Mouse (Mus musculus) spleen, adult 2 months (tissue): ENCODE results near the gene Mettl21a. TPM values are rescaled to one million over a fixed set of nuclear protein-coding genes. Genes with fewer than 3 reads are reported as not detected.
A peak's percentile ranks its signal among the peaks of the same experiment; 100 is the strongest.
"Not testable (repeated sequence)": the region's sequence is repeated elsewhere in the genome, so short reads cannot be mapped to it uniquely, and the experiment has no call there.

Experiments used
- DNase-seq, 2 experiments: peaks; one replicate each; pipeline versions ENCODE4 v3.0.0 to v3.0.0-alpha.2; 2012 to 2021; ENCODE audit warnings: low spot score in 2 of 2, low read depth in 1 of 2
- H3K27ac ChIP-seq: fragments of 200-500 bp; 2 replicates; pipeline ENCODE4 v1.5.1; 2012; ENCODE audit warnings: low read length, inconsistent platforms; ENCODE audit not compliant: insufficient read depth
- H3K27me3 ChIP-seq: fragments of 200-500 bp; 2 replicates; pipeline ENCODE4 v1.6.1; 2012; ENCODE audit warnings: mild to moderate bottlenecking, moderate library complexity, low read length, inconsistent platforms; ENCODE audit not compliant: control insufficient read depth, insufficient read depth
- H3K36me3 ChIP-seq: fragments of 200-500 bp; 2 replicates; pipeline ENCODE4 v1.6.1; 2012; ENCODE audit warnings: mild to moderate bottlenecking, low read length, inconsistent platforms; ENCODE audit not compliant: control insufficient read depth, insufficient read depth
- H3K4me1 ChIP-seq: fragments of 200-500 bp; 2 replicates; pipeline ENCODE4 v1.6.1; 2011; ENCODE audit warnings: inconsistent platforms; ENCODE audit not compliant: control insufficient read depth, insufficient read depth, insufficient read length
- H3K4me3 ChIP-seq: fragments of 200-500 bp; 2 replicates; pipeline ENCODE4 v1.5.1; 2011; ENCODE audit warnings: mild to moderate bottlenecking, inconsistent platforms; ENCODE audit not compliant: insufficient read depth, insufficient read length; ENCODE audit errors: extremely low read depth
- CTCF ChIP-seq: fragments of 200-500 bp; IDR thresholded peaks from 2 replicates; pipeline ENCODE4 v1.5.1; 2011; ENCODE audit warnings: mild to moderate bottlenecking, inconsistent platforms; ENCODE audit not compliant: insufficient read depth, insufficient read length, insufficient replicate concordance; ENCODE audit errors: extremely low read depth
- POLR2A ChIP-seq: fragments of 200-500 bp; IDR thresholded peaks from 2 replicates; pipeline ENCODE4 v1.6.1; 2011; ENCODE audit warnings: low read depth, low read length, inconsistent platforms
- WGBS: fragments of 180-500 bp; shearing (Covaris S2); methylation state at CpG from one replicate; pipeline ENCODE4 v1.1.7; 2018; 5-methylcytosine and 5-hydroxymethylcytosine counted together
- polyA plus RNA-seq: library from polyadenylated mRNA; depleted of rRNA; stranded (reverse); fragments of >200 nt; gene quantifications from 2 replicates; pipeline ENCODE4 v1.2.3, GENCODE M21; 2012

Mettl21a gene
- polyA plus RNA-seq, 1 experiment = 4.4 TPM

DNA sequence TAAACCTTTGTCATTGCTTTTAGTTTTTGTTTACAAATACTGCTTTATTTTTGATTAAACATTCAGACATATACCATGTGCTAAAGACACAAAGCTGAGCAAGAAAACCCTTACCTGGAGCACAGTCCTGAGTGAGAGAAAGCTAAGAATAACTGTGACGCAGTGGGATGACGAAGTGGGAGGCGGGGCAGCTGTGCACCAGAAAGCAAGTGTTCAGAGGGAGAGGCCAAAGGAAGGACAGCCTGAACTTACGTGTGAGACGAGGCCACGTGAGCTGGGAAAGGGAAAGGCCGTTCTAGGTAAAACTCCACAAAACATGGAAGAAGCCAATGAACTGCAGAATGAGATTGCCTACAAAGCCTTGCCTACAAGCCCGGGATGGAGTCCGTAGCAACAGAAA is 7.1 kb downstream of the Mettl21a start:
- 94% methylated on average over 9 of the region's 9 CpGs for WGBS
- H3K4me3 ChIP-seq = no peak overlapping the region
- DNase-seq = no peak
- H3K36me3 ChIP-seq = 0 out of 2 replicates have a peak, but pooled peaks cover 1% of the 10 kb centered on the region
- H3K4me1 ChIP-seq = no peaks in the 10 kb centered on the region
- H3K27me3 ChIP-seq = no peaks in the 10 kb centered on the region
- TF ChIP-seq CTCF (no peak), POLR2A (no peak)
- no peak overlapping the region for H3K27ac ChIP-seq

DNA sequence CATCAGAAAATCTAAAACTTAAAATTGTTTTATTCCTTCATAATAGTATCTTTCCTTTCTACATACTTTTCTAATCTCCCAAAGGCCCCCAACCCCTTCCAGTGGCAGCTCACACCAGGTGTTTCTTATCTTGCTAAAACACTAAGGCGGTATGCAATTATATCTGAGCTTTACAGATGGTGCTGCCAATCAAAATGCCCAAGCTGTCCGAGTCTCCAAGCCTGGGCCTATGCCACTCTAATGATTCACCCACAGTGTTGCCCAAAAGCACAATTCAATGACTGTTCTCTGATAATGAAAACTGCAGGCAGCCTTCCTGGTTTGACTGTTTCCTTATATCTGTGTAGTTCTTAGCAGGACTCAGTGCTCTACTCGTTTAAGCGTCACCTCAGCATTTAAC is 7.9 kb downstream of the Mettl21a start:
- peaks cover 3% of the 10 kb centered on the region; the same call in 1 of the 2 replicates for H3K36me3 ChIP-seq
- no peak for TF ChIP-seq POLR2A
- no peak for TF ChIP-seq CTCF
- H3K4me3 ChIP-seq = no peak overlapping the region
- WGBS = 75% methylated on average over 4 of the region's 4 CpGs
- H3K4me1 ChIP-seq = no peaks in the 10 kb centered on the region
- DNase-seq = no peak
- H3K27ac ChIP-seq = no peak overlapping the region
- no peaks in the 10 kb centered on the region for H3K27me3 ChIP-seq

DNA sequence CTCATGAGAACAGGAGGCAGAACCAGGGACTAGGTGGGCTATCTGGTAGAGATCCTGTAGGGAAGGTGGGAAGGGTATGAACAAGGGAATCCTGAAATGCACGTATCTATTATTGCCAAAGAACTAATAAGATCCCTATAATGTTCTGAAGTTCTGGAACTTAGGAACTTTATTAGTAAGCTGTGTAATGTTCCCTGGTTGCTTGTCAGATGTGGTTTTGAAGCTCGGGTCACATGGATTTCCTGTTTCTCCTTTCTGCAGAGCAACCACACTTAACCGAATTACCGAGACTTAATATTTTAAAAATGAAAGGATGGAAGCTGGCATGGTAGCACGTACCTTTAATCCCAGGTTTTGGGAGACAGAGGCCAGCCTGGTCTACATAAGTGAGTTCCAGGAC is 13.7 kb downstream of the Mettl21a start:
- H3K27me3 ChIP-seq = no peaks in the 10 kb centered on the region
- no peak overlapping the region for H3K4me3 ChIP-seq
- H3K27ac ChIP-seq = no peak overlapping the region
- no peaks in the 10 kb centered on the region for H3K4me1 ChIP-seq
- 21% methylated on average over 5 of the region's 5 CpGs for WGBS
- peaks cover 9% of the 10 kb centered on the region for H3K36me3 ChIP-seq
- TF ChIP-seq POLR2A = no peak
- TF ChIP-seq CTCF = no peak
- no peak for DNase-seq

DNA sequence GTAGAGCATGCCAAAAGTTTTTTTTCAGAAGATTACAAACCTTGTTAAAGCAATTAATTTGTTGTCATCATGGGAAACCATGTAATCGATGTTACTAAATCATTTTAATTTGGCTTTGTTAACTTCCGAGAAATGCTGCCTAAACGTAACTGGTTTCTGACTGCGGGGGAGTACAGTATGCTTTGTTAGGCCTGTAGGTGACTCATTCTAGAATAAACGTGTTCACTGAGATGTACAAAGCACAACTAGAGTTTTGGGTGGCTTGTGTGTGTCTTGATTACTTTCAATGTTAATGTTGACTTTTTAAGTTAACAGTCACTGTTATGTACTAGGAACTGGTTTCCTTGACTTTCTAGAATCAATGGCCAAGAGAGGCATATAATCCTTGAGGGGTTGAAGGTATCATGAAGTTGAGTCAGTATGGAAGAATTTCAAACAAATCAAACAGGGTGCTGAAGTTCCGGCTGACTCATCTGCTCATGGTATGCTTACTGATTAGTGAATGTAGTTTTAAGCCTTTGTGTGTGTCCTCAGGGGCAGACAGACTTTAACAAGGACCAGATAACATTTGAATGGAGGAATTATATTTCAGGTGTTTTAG is 15.7 kb downstream of the Mettl21a start:
- peaks cover 11% of the 10 kb centered on the region for H3K36me3 ChIP-seq
- no peak for DNase-seq
- H3K4me1 ChIP-seq = no peaks in the 10 kb centered on the region
- H3K27me3 ChIP-seq = no peaks in the 10 kb centered on the region
- no peak overlapping the region for H3K4me3 ChIP-seq
- no peak for TF ChIP-seq POLR2A
- no peak for TF ChIP-seq CTCF
- no peak overlapping the region for H3K27ac ChIP-seq
- 91% methylated on average over 6 of the region's 6 CpGs for WGBS

DNA sequence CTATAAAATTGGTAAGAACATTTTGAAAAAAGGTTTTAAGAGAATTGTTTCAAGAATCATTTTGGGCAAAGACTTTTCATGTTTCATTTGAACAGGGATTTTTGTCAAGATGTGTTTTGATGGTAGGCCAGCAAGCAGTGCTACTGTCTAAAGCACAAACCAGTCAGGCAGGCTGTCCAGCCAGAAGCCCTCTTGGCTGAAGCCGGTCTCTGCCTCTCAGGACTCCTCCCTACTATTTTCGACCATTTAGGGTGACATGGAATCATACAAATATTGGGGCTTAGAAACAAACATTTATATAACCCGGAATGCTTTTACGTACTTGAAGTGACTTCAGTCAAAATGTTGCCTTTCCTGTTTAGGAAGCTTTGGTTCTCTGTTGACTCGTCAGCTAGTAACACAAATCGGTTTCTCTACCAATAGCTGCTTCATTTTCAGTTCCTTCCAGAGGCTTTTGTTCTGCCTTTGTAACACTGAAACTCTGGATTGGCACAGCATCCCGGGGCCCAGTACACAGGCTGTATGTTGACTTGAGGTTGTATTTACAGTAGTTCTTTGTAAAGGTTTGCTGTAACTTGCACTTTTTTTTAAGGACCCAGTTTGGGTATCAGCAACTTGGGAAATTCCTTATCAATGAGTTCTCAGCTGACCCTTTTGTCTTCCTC is 16.5 kb downstream of the Mettl21a start:
- Histone ChIP-seq H3K4me1 (no peaks in the 10 kb centered on the region), H3K27me3 (no peaks in the 10 kb centered on the region), H3K4me3 (no peak overlapping the region), H3K27ac (peak overlapping the region; percentile 57), H3K36me3 (peaks cover 13% of the 10 kb centered on the region)
- TF ChIP-seq POLR2A (no peak), CTCF (no peak)
- DNase-seq = no peak
- 86% methylated on average over 7 of the region's 7 CpGs for WGBS

DNA sequence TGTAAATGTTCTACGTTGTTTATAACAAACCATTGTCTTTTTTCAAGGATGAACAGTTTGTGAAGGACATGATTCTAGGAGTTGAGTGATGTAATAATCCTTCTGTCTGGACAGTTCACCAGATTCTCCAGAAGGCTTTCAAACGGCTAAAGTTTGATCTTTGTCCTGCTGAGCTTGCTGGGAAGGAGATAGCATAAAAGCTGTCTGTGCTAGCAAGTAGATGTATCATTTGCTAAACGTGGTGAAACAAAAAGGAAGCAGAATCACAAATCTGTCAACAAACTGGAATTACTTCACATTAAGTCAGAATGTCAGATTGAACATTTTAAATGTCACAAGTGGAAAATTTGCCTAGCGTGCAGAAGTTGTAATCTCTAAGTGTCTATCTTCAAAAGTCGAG is 18.1 kb downstream of the Mettl21a start:
- no peak for DNase-seq
- H3K27ac ChIP-seq = no peak overlapping the region
- no peak overlapping the region for H3K4me3 ChIP-seq
- peaks cover 12% of the 10 kb centered on the region for H3K36me3 ChIP-seq
- no peak for TF ChIP-seq CTCF
- TF ChIP-seq POLR2A = no peak
- 50% methylated on average over 5 of the region's 5 CpGs for WGBS
- H3K4me1 ChIP-seq = no peaks in the 10 kb centered on the region
- no peaks in the 10 kb centered on the region for H3K27me3 ChIP-seq

DNA sequence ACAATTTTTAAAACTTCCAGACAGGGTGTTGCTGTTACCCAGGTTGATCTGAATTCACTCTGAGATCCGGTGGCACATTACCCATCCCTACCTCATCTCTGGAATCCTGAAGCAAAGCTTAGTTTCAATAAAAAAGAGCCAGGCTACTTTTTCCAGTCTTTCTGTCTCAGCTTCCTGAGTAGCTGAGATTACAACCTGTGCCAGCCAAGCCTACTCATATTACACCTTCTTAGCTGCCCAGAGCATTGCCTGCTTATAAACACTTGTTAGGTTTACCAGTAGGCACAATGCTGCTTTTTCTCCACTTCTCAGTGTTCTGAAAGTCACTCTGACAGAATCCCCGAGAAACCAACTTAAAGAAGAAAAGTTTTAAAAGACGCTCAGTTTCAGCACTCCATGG is 38.2 kb downstream of the Mettl21a start:
- Histone ChIP-seq H3K27me3 (no peaks in the 10 kb centered on the region), H3K4me1 (no peaks in the 10 kb centered on the region; the same call in 1 of the 2 replicates), H3K36me3 (peaks cover 26% of the 10 kb centered on the region), H3K27ac (no peak overlapping the region), H3K4me3 (no peak overlapping the region)
- no peak for DNase-seq
- TF ChIP-seq CTCF = no peak
- TF ChIP-seq POLR2A = no peak
- WGBS = 91% methylated on average over 3 of the region's 3 CpGs

DNA sequence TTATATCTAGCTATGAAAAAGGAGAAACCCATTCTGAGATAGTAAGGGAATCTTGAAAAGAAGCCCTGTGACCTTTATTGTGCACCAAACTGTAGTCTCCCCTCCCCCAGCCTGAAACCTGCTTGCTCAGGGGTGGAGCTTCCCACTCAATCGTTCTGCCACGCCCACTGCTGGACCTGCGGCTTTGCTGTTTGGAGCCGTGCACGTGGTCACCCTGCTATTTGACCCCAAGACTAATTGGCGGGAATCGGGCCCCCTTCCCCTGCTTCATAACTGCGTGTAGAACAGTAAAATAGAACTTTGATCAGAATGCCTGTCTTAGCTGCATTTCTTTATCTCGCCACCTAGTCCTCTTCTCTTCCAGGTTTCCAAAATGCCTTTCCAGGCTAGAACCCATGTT is 39.1 kb downstream of the Mettl21a start:
- WGBS = 82% methylated on average over 9 of the region's 9 CpGs
- not testable (repeated sequence) for H3K27ac ChIP-seq, H3K4me1 ChIP-seq, DNase-seq, H3K4me3 ChIP-seq, H3K27me3 ChIP-seq
- H3K36me3 ChIP-seq = peaks cover 26% of the 10 kb centered on the region
